Mouse (Mus musculus) E14TG2a.4 (cell line): ENCODE results near the gene Adora3.

Experiments used
- H3K27me3 ChIP-seq: 2 replicates; pipeline ENCODE4 v1.6.1; 2014; ENCODE audit warnings: low read length, control low read depth; ENCODE audit not compliant: insufficient read depth
- H3K36me3 ChIP-seq: 2 replicates; pipeline ENCODE4 v1.6.1; 2014; ENCODE audit warnings: low read length, control low read depth; ENCODE audit not compliant: insufficient read depth
- H3K4me1 ChIP-seq: replicated peaks from 2 replicates; pipeline ENCODE4 v1.6.1; 2014; ENCODE audit warnings: low read depth, low read length, control low read depth
- H3K4me3 ChIP-seq: replicated peaks from 2 replicates; pipeline ENCODE4 v1.5.1; 2014; ENCODE audit warnings: mild to moderate bottlenecking, low read length
- H3K9me3 ChIP-seq: 2 replicates; pipeline ENCODE4 v1.6.1; 2014; ENCODE audit warnings: low read length, control low read depth
- CTCF ChIP-seq: conservative IDR thresholded peaks from 2 replicates; pipeline ENCODE4 v1.5.1; 2014; ENCODE audit warnings: low read length
- NANOG ChIP-seq: IDR thresholded peaks from 2 replicates; pipeline ENCODE4 v1.6.1; 2014; ENCODE audit warnings: borderline replicate concordance, low read length, mixed read lengths
- POU5F1 ChIP-seq: IDR thresholded peaks from 2 replicates; pipeline ENCODE4 v1.6.1; 2014; ENCODE audit warnings: low read length, borderline replicate concordance

Adora3 gene

DNA sequence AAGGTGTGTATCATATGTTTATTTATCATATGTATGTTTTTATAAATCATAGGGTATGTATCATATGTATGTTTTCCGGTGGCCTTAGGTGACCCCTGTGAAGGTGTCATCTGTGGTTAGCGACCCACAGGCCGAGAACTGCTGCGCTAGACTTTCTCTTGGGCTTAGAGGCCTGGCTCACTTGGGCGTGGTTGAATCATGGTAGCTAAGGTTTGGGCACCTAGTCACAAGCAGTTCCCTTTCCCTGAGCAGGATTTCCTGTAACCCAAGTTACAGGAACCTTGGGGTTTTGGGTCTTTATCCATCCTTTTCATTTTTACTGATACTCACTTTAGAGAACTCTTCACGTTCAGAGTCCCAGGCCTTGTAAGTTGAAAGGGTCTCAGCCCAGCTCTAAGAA lies 29.6 kb downstream of the Adora3 start:
- no peak overlapping the region for H3K4me3 ChIP-seq

DNA sequence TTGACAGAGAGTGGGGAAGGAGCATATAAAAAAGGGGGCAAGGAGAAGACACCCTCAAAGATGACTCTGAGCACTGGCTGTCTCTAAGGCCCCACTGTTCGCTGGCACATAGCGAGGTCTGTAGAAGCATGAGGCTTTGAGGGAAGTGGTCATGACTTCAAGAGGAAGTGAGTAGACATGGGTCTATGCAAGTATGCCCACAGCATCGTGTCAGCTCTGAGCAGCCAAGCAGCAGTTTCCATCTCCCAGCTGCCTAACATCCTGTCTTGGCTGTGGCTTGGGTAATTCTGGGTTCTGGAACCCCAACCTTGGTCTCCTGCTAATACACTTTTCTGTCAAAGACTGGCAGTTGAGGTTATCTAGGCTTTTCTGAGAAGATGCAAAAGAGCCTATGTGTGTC lies 30.1 kb downstream of the Adora3 start:
- H3K4me3 ChIP-seq: no peak overlapping the region
- H3K9me3 ChIP-seq: no peaks in the 10 kb centered on the region
- H3K4me1 ChIP-seq: no peaks in the 10 kb centered on the region
- no peak for TF ChIP-seq POU5F1
- TF ChIP-seq NANOG: no peak
- no peak for TF ChIP-seq CTCF
- peaks cover 15% of the 10 kb centered on the region for H3K27me3 ChIP-seq
- no peaks in the 10 kb centered on the region for H3K36me3 ChIP-seq

More for the DNA sequence above, 29.6 kb downstream of the Adora3 start:
- H3K36me3 ChIP-seq: no peaks in the 10 kb centered on the region
- TF ChIP-seq POU5F1 (no peak), NANOG (no peak), CTCF (no peak)
- H3K27me3 ChIP-seq: peaks cover 15% of the 10 kb centered on the region
- H3K9me3 ChIP-seq: no peaks in the 10 kb centered on the region
- H3K4me1 ChIP-seq: peaks cover 2% of the 10 kb centered on the region

GRCm38 (mm10) chr3:105901468-105901867 lies 30.8 kb downstream of the Adora3 start:
- no peaks in the 10 kb centered on the region for H3K4me1 ChIP-seq
- no peaks in the 10 kb centered on the region for H3K36me3 ChIP-seq
- H3K9me3 ChIP-seq: no peaks in the 10 kb centered on the region
- TF ChIP-seq NANOG (no peak), CTCF (no peak), POU5F1 (no peak)
- H3K27me3 ChIP-seq: peaks cover 15% of the 10 kb centered on the region
- H3K4me3 ChIP-seq: no peak overlapping the region

DNA sequence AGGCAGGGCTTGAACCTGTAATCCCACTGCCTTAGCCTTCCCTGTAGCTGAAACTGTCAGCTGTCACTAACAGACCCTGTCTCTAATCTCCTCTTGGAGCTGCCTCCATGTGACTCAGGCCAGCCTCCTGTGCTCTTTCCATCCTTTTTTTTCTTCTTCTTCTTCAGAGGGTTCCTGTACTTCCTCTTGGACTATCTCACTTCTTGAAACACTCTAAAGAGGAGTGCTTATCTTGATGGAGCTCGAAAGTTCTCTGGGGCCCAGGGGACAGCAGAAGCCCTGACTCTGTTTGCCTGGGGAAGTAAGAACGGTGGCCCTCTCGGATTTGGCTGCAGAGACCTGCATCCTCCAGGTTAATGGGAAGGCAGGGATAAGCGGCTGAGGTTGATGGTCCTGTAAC lies 33.6 kb downstream of the Adora3 start:
- no peak overlapping the region for H3K4me3 ChIP-seq
- no peaks in the 10 kb centered on the region for H3K9me3 ChIP-seq
- H3K36me3 ChIP-seq: no peaks in the 10 kb centered on the region
- TF ChIP-seq POU5F1 (no peak), CTCF (no peak), NANOG (no peak)
- peaks cover 9% of the 10 kb centered on the region for H3K27me3 ChIP-seq
- H3K4me1 ChIP-seq: no peaks in the 10 kb centered on the region

DNA sequence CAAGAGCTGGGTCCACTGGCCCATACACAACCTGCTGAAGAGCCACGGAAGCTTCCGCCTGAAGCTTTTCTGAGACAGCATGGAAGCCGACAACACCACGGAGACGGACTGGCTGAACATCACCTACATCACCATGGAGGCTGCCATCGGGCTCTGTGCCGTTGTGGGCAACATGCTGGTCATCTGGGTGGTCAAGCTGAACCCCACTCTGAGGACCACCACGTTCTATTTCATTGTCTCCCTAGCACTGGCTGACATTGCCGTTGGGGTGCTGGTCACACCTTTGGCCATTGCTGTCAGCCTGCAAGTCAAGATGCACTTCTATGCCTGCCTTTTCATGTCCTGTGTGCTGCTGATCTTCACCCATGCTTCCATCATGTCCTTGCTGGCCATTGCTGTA lies 34.1 kb downstream of the Adora3 start:
- Histone ChIP-seq H3K9me3 (no peaks in the 10 kb centered on the region), H3K4me3 (no peak overlapping the region), H3K4me1 (no peaks in the 10 kb centered on the region), H3K36me3 (no peaks in the 10 kb centered on the region), H3K27me3 (0 out of 2 replicates have a peak, but pooled peaks cover 5% of the 10 kb centered on the region)
- TF ChIP-seq NANOG (no peak), POU5F1 (no peak), CTCF (no peak)

GRCm38 (mm10) chr3:105907956-105908655 lies 37.4 kb downstream of the Adora3 start:
- no peak overlapping the region for H3K4me3 ChIP-seq
- TF ChIP-seq NANOG: no peak
- no peak for TF ChIP-seq CTCF
- no peak for TF ChIP-seq POU5F1
- no peaks in the 10 kb centered on the region for H3K4me1 ChIP-seq
- H3K9me3 ChIP-seq: no peaks in the 10 kb centered on the region
- no peaks in the 10 kb centered on the region; the same call in 1 of the 2 replicates for H3K27me3 ChIP-seq
- H3K36me3 ChIP-seq: no peaks in the 10 kb centered on the region

GRCm38 (mm10) chr3:105908976-105909375 lies 38.3 kb downstream of the Adora3 start:
- Histone ChIP-seq H3K4me1 (no peaks in the 10 kb centered on the region), H3K27me3 (peaks cover 8% of the 10 kb centered on the region; the same call in 1 of the 2 replicates), H3K36me3 (no peaks in the 10 kb centered on the region), H3K9me3 (no peaks in the 10 kb centered on the region), H3K4me3 (no peak overlapping the region)
- TF ChIP-seq POU5F1 (no peak), CTCF (no peak), NANOG (no peak)

DNA sequence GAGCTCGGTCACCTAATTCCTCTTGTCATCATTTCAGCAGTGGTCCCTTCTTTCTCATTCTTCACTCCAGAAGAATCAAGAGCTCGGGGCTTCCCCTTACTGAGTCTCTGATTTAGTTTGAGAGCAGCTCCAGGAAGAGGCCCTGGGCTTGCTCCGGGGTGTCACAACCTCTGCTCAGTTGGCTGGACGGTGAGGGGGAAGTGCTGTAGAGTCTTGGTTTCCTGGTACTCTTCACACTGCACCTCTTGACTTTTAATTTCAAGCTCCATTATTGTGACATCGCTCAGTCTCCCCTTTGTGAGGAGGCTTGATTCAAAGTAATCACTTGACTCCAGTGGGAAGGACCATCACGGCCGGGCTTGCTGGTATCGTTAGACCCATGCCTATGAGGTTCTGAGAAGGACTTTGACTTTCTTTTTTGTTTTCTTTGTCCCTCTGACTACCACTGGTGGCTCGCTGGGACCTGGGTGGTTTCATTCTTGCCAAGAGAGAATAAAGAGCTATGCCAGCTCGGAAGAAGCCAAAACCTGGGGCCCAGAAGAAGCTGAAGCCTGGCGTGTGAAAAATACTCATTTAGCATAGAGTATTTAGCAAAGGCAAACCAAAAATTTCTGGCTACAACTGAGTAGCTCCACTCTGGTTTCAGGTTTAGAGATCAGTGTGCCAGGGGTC lies 40.0 kb downstream of the Adora3 start:
- Histone ChIP-seq H3K36me3 (no peaks in the 10 kb centered on the region), H3K9me3 (no peaks in the 10 kb centered on the region), H3K4me1 (no peaks in the 10 kb centered on the region), H3K4me3 (no peak overlapping the region), H3K27me3 (peaks cover 9% of the 10 kb centered on the region; the same call in 1 of the 2 replicates)
- TF ChIP-seq POU5F1: no peak
- no peak for TF ChIP-seq CTCF
- no peak for TF ChIP-seq NANOG
